Mouse (Mus musculus) spleen, adult 2 months (tissue): ENCODE results near the gene Ccdc42.
A peak's percentile ranks its signal among the peaks of the same experiment; 100 is the strongest.

ENCODE experiments used
- CTCF ChIP-seq: fragments of 200-500 bp; IDR thresholded peaks from 2 replicates; pipeline ENCODE4 v1.5.1; 2011; ENCODE audit warnings: mild to moderate bottlenecking, inconsistent platforms; ENCODE audit not compliant: insufficient read depth, insufficient read length, insufficient replicate concordance; ENCODE audit errors: extremely low read depth
- POLR2A ChIP-seq: fragments of 200-500 bp; IDR thresholded peaks from 2 replicates; pipeline ENCODE4 v1.6.1; 2011; ENCODE audit warnings: low read depth, low read length, inconsistent platforms

- TF ChIP-seq CTCF (peak; percentile 45; the same call in 1 of the 2 replicates), POLR2A (no peak)
Observed at GRCm38 (mm10) chr11:68566447-68567059, 20.3 kb upstream of the Ccdc42 start.
